Mouse (Mus musculus) bone marrow macrophage, adult 2 months (primary cell): ENCODE data around the gene C1ql4. TPM values are rescaled to one million over a fixed set of nuclear protein-coding genes. Genes with fewer than 3 reads are reported as not detected.
A peak's percentile ranks its signal among the peaks of the same experiment; 100 is the strongest.

Experiments
- H3K27ac ChIP-seq: 2 replicates; pipeline ENCODE4 v1.5.1; 2012; ENCODE audit warnings: low read depth, low read length; ENCODE audit not compliant: insufficient read depth
- H3K4me1 ChIP-seq: 2 replicates; pipeline ENCODE4 v1.6.1; 2012; ENCODE audit warnings: low read length; ENCODE audit not compliant: control insufficient read depth, insufficient read depth
- H3K4me3 ChIP-seq: 2 replicates; pipeline ENCODE4 v1.5.1; 2012; ENCODE audit warnings: mild to moderate bottlenecking, low read length, moderate library complexity; ENCODE audit not compliant: insufficient read depth
- CTCF ChIP-seq: IDR thresholded peaks from 2 replicates; pipeline ENCODE4 v1.5.1; 2012; ENCODE audit warnings: low read depth, mild to moderate bottlenecking, low read length, moderate library complexity
- POLR2A ChIP-seq: IDR thresholded peaks from 2 replicates; pipeline ENCODE4 v1.6.1; 2012; ENCODE audit warnings: mild to moderate bottlenecking, low read depth, low read length, borderline replicate concordance
- polyA plus RNA-seq: library from polyadenylated mRNA; stranded (reverse); fragments of >200 nt; gene quantifications from 2 replicates; pipeline ENCODE4 v1.2.4, GENCODE M21; 2012; ENCODE audit not compliant: missing spikeins, insufficient read depth, insufficient read length

C1ql4 gene
- polyA plus RNA-seq, 1 experiment: not detected

- TF ChIP-seq POLR2A: no peak
- no peak for TF ChIP-seq CTCF
- Histone ChIP-seq H3K27ac (peak overlapping the region; percentile 19), H3K4me1 (peaks cover 12% of the 10 kb centered on the region), H3K4me3 (no peak overlapping the region)
Measured at GRCm38 (mm10) chr15:99116539-99116938, 28.9 kb upstream of the C1ql4 start.

GRCm38 (mm10) chr15:99115065-99115423 is 27.4 kb upstream of the C1ql4 start:
- H3K4me1 ChIP-seq: peaks cover 11% of the 10 kb centered on the region
- no peak overlapping the region for H3K27ac ChIP-seq
- H3K4me3 ChIP-seq: no peak overlapping the region
- TF ChIP-seq POLR2A: no peak
- no peak for TF ChIP-seq CTCF

GRCm38 (mm10) chr15:99114312-99115064 is 26.9 kb upstream of the C1ql4 start:
- peaks cover 11% of the 10 kb centered on the region for H3K4me1 ChIP-seq
- no peak overlapping the region for H3K4me3 ChIP-seq
- no peak overlapping the region for H3K27ac ChIP-seq
- TF ChIP-seq CTCF (no peak), POLR2A (no peak)

- Histone ChIP-seq H3K4me3 (peak overlapping the region; percentile 51), H3K4me1 (peaks cover 11% of the 10 kb centered on the region), H3K27ac (no peak overlapping the region)
- peak; percentile 32 for TF ChIP-seq CTCF
- TF ChIP-seq POLR2A: no peak
Measured at GRCm38 (mm10) chr15:99113396-99113975, 25.9 kb upstream of the C1ql4 start.

- TF ChIP-seq POLR2A: no peak
- TF ChIP-seq CTCF: no peak
- no peak overlapping the region for H3K27ac ChIP-seq
- peaks cover 11% of the 10 kb centered on the region for H3K4me1 ChIP-seq
- H3K4me3 ChIP-seq: peak overlapping the region; percentile 51
Measured at GRCm38 (mm10) chr15:99112843-99113395, 25.3 kb upstream of the C1ql4 start.

GRCm38 (mm10) chr15:99111809-99112208 is 24.2 kb upstream of the C1ql4 start:
- H3K4me1 ChIP-seq: peaks cover 10% of the 10 kb centered on the region
- H3K27ac ChIP-seq: no peak overlapping the region
- no peak overlapping the region for H3K4me3 ChIP-seq
- TF ChIP-seq POLR2A (no peak), CTCF (no peak)

- H3K4me3 ChIP-seq: no peak overlapping the region
- H3K27ac ChIP-seq: no peak overlapping the region
- TF ChIP-seq POLR2A (no peak), CTCF (no peak)
- H3K4me1 ChIP-seq: peaks cover 5% of the 10 kb centered on the region
Measured at GRCm38 (mm10) chr15:99111139-99111538, 23.5 kb upstream of the C1ql4 start.

GRCm38 (mm10) chr15:99107866-99108265 is 20.2 kb upstream of the C1ql4 start:
- TF ChIP-seq CTCF (no peak), POLR2A (no peak)
- Histone ChIP-seq H3K4me1 (peaks cover 6% of the 10 kb centered on the region; the same call in 1 of the 2 replicates), H3K4me3 (no peak overlapping the region), H3K27ac (no peak overlapping the region)

GRCm38 (mm10) chr15:99105238-99105637 is 17.6 kb upstream of the C1ql4 start:
- Histone ChIP-seq H3K4me3 (no peak overlapping the region), H3K27ac (no peak overlapping the region), H3K4me1 (peaks cover 5% of the 10 kb centered on the region; the same call in 1 of the 2 replicates)
- TF ChIP-seq POLR2A (no peak), CTCF (no peak)

GRCm38 (mm10) chr15:99099984-99100383 is 12.4 kb upstream of the C1ql4 start:
- Histone ChIP-seq H3K4me1 (no peaks in the 10 kb centered on the region), H3K27ac (no peak overlapping the region), H3K4me3 (no peak overlapping the region)
- no peak for TF ChIP-seq CTCF
- no peak for TF ChIP-seq POLR2A
